Mouse (Mus musculus) spleen, adult 2 months (tissue): ENCODE data around the gene Slc9a4. TPM values are rescaled to one million over a fixed set of nuclear protein-coding genes. Genes with fewer than 3 reads are reported as not detected.
"Not testable (repeated sequence)": the region's sequence is repeated elsewhere in the genome, so short reads cannot be mapped to it uniquely, and the experiment has no call there.

Source experiments
- DNase-seq, 2 experiments: peaks; one replicate each; pipeline versions ENCODE4 v3.0.0 to v3.0.0-alpha.2; 2012 to 2021; ENCODE audit warnings: low spot score in 2 of 2, low read depth in 1 of 2
- H3K27ac ChIP-seq: fragments of 200-500 bp; 2 replicates; pipeline ENCODE4 v1.5.1; 2012; ENCODE audit warnings: low read length, inconsistent platforms; ENCODE audit not compliant: insufficient read depth
- H3K27me3 ChIP-seq: fragments of 200-500 bp; 2 replicates; pipeline ENCODE4 v1.6.1; 2012; ENCODE audit warnings: mild to moderate bottlenecking, moderate library complexity, low read length, inconsistent platforms; ENCODE audit not compliant: control insufficient read depth, insufficient read depth
- H3K36me3 ChIP-seq: fragments of 200-500 bp; 2 replicates; pipeline ENCODE4 v1.6.1; 2012; ENCODE audit warnings: mild to moderate bottlenecking, low read length, inconsistent platforms; ENCODE audit not compliant: control insufficient read depth, insufficient read depth
- H3K4me1 ChIP-seq: fragments of 200-500 bp; 2 replicates; pipeline ENCODE4 v1.6.1; 2011; ENCODE audit warnings: inconsistent platforms; ENCODE audit not compliant: control insufficient read depth, insufficient read depth, insufficient read length
- H3K4me3 ChIP-seq: fragments of 200-500 bp; 2 replicates; pipeline ENCODE4 v1.5.1; 2011; ENCODE audit warnings: mild to moderate bottlenecking, inconsistent platforms; ENCODE audit not compliant: insufficient read depth, insufficient read length; ENCODE audit errors: extremely low read depth
- CTCF ChIP-seq: fragments of 200-500 bp; IDR thresholded peaks from 2 replicates; pipeline ENCODE4 v1.5.1; 2011; ENCODE audit warnings: mild to moderate bottlenecking, inconsistent platforms; ENCODE audit not compliant: insufficient read depth, insufficient read length, insufficient replicate concordance; ENCODE audit errors: extremely low read depth
- POLR2A ChIP-seq: fragments of 200-500 bp; IDR thresholded peaks from 2 replicates; pipeline ENCODE4 v1.6.1; 2011; ENCODE audit warnings: low read depth, low read length, inconsistent platforms
- WGBS: fragments of 180-500 bp; shearing (Covaris S2); methylation state at CpG from one replicate; pipeline ENCODE4 v1.1.7; 2018; 5-methylcytosine and 5-hydroxymethylcytosine counted together
- polyA plus RNA-seq: library from polyadenylated mRNA; depleted of rRNA; stranded (reverse); fragments of >200 nt; gene quantifications from 2 replicates; pipeline ENCODE4 v1.2.3, GENCODE M21; 2012

Gene Slc9a4
- polyA plus RNA-seq, 1 experiment: 0.05 TPM

DNA sequence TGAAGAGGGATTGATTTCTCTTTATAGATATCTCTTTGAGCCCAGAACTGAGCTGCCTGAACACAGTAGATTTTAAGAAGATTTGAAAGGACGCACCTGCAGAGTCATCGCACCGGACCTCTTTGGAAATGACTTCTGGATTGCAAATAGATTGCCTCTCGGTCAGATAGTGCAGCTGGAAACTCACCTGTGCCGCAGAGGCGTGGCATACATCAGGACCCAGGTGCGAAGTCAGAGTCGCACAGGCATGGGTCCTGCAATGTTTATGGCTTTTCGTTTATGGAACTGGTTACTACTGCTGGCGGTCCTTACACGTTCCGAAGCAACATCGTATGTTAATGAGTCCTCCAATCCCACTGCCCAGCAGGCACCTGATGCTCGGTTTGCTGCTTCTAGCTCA, 388 bp downstream of the Slc9a4 start:
- Histone ChIP-seq H3K4me3 (no peak overlapping the region), H3K27ac (no peak overlapping the region), H3K27me3 (no peaks in the 10 kb centered on the region), H3K36me3 (no peaks in the 10 kb centered on the region), H3K4me1 (no peaks in the 10 kb centered on the region)
- DNase-seq: no peak
- TF ChIP-seq CTCF (no peak), POLR2A (no peak)
- WGBS: 72% methylated on average over 14 of the region's 14 CpGs

DNA sequence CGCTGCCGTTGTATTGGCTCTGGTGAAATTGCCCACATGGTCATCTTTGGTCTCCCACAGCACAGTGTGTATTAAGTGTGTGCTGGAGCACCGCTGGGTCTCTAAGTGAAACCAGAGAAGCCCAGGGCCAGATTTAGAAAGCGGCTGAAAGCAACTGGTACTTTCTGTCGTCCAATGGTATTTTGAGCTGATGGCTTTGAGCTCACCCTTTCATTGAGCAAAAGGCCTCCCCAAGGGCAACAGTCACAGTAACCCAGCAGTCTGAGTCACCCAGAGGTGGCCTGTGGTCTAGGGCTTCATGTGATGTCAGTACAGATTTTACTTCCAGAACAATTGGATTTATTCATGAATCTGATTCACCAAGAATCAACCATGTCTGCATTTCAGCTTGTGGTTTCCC, 6.9 kb downstream of the Slc9a4 start:
- no peaks in the 10 kb centered on the region for H3K36me3 ChIP-seq
- no peaks in the 10 kb centered on the region for H3K4me1 ChIP-seq
- TF ChIP-seq CTCF: no peak
- TF ChIP-seq POLR2A: no peak
- no peak for DNase-seq
- no peak overlapping the region for H3K4me3 ChIP-seq
- no peak overlapping the region for H3K27ac ChIP-seq
- H3K27me3 ChIP-seq: no peaks in the 10 kb centered on the region
- WGBS: 91% methylated on average over 5 of the region's 5 CpGs

DNA sequence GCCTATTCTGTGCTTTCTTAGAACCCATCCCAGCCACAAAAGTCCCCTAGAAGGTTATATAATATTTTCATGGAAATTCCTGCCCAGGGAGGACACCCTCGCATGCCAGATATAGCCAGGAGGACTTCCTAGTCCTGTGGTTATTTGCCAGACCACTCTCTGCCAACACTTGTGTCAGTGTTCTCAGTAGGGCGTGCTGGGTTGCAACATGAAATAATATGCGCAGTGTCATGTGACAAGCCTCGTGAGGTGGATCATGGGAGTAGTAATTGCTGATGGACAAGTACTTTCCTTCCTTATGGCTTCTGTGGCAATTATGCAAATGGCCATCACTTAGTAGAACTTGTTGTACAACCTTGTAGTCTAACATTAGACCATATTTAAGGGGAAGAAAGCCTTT, 11.1 kb downstream of the Slc9a4 start:
- DNase-seq: no peak
- Histone ChIP-seq H3K4me3 (no peak overlapping the region), H3K27ac (no peak overlapping the region), H3K27me3 (no peaks in the 10 kb centered on the region), H3K4me1 (no peaks in the 10 kb centered on the region), H3K36me3 (no peaks in the 10 kb centered on the region)
- TF ChIP-seq CTCF: no peak
- no peak for TF ChIP-seq POLR2A
- WGBS: 85% methylated on average over 4 of the region's 4 CpGs

DNA sequence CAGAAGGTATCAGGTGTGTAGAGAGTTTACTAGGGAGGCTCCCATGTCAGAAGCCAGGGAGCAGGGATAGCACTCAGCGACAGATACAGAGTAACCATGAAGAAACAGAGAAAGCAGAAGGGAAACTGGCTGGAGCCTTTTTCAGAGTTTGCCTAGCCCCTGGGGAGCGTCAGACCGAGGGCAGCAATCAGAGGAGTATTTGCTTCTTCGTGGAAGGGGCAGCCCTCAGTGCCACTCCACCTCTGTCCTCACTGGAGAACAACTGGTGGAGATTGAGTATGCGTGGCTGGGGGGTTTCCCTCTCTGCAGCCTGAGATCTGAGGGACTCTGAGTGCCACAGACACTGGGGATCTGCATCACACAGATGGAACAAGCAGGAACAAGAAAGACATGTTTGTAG, 17.9 kb downstream of the Slc9a4 start:
- no peaks in the 10 kb centered on the region for H3K4me1 ChIP-seq
- WGBS: 35% methylated on average over 5 of the region's 5 CpGs
- no peak for DNase-seq
- H3K27ac ChIP-seq: no peak overlapping the region
- H3K27me3 ChIP-seq: no peaks in the 10 kb centered on the region
- TF ChIP-seq CTCF (no peak), POLR2A (no peak)
- no peak overlapping the region for H3K4me3 ChIP-seq
- H3K36me3 ChIP-seq: no peaks in the 10 kb centered on the region

DNA sequence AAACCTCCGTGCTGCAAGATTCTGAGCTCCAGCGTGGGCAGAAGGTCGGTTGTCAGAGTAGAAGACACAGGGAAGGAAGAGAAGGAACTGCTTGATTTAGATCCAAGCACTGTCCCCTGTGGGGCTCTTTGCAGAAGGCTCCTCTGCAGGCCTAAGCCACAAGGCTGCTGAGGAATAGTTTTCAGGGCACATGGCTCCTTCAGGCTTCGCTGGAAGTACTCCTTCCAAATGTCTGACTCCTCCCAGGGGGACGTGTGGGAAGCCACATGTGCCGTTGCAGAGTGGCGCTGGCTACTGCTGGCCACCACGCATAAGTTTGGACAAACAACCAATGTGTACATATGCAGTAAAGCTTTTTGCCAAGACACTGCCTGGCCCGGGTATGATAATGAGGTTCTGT, 19.8 kb downstream of the Slc9a4 start:
- H3K4me3 ChIP-seq, H3K27me3 ChIP-seq, DNase-seq, H3K4me1 ChIP-seq, H3K36me3 ChIP-seq, H3K27ac ChIP-seq: not testable (repeated sequence)
- 80% methylated on average over 9 of the region's 9 CpGs for WGBS

DNA sequence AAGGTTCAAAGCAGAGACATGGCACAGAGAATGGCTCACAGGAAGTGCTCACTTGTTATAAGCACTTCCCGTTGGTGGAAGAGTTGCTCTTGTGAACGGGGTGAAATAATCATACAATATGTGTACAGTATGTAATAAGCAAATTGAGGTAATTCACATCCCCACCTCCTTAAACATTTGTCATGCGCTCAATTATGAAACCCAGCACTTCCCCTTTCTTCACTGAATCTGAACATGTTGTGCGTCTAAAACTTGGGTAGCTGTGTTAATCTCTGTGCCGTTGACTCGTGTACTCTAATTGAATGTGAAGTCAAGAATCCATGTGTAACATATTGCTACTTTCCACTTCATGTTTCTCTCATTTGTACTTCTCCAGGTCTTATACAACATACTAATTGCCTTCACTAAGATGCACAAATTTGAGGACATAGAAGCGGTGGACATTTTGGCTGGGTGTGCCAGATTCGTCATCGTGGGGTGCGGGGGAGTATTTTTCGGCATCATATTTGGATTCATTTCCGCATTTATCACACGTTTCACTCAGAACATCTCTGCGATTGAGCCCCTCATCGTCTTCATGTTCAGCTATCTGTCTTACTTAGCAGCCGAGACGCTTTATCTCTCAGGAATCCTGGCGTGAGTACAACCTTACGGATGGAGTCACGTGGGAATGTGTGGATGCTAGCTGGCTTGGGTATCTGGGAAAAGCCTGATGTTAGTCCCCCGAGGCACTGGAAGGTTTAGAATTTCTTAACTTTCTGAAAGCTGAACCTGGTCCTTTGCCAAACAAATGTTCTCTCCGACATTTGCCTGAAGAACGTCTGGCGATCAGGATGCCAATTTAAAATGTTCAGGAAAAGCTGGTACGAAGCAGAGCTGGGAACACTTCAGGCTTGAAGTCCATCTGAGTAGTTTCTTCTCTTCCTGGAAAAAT, 20.8 kb downstream of the Slc9a4 start:
- no peaks in the 10 kb centered on the region for H3K27me3 ChIP-seq
- no peak for DNase-seq
- H3K4me1 ChIP-seq: no peaks in the 10 kb centered on the region
- 69% methylated on average over 25 of the region's 25 CpGs for WGBS
- TF ChIP-seq CTCF (no peak), POLR2A (no peak)
- no peak overlapping the region for H3K4me3 ChIP-seq
- no peaks in the 10 kb centered on the region for H3K36me3 ChIP-seq
- no peak overlapping the region for H3K27ac ChIP-seq

DNA sequence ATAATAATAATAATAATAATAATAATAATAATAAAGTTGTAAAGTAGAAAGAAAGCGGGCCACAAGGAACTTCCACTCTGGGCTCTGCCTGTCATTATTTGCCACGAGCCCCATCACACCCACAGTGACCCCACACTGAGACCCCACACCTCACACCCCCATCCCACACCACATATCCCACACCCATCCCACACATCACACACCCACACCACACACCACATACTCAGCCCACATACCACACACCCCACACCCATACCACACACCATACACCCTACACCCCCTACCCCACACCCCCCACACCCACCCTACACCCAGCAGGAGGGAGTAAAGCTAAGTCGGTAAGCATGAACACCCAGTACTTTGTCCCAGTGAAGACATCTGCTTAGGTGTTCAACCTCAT, 21.6 kb downstream of the Slc9a4 start:
- H3K36me3 ChIP-seq: no peaks in the 10 kb centered on the region
- WGBS: 87% methylated on average over 3 of the region's 3 CpGs
- TF ChIP-seq CTCF (no peak), POLR2A (no peak)

More for the DNA sequence above, 21.6 kb downstream of the Slc9a4 start:
- no peaks in the 10 kb centered on the region for H3K27me3 ChIP-seq
- DNase-seq: no peak
- H3K27ac ChIP-seq: no peak overlapping the region
- H3K4me3 ChIP-seq: no peak overlapping the region
- H3K4me1 ChIP-seq: no peaks in the 10 kb centered on the region
